12 mouse cellular contexts compared by ENCODE assay signal in the genomic region with DNA sequence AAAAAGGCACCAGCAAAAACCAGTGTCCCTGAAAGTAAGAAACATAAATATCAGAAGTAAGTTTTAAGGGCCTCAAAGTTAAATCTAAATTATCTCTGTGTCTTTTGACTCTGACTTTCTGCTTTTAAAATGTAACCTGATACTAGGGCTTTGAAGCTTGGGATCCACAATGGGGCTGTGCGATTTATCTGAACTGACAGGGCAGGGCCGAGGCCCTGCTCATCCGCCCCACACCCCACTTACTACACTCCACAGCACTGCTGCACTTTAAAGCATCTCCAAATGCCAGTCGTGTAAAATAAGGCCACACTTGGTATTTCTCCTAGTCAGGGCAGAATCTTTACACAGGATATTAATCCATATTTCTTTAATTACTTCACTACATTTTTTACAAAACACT.
DNase-seq lines count a peak whose midpoint lies in the region; ATAC-seq lines count a peak whose summit lies in the region.
"Had no signal": no experiment of that assay in that cellular context is flagged by ENCODE, and none has a peak within 500 bp of the region (broad histone marks: within the 10 kb centered on the region; RNA-seq: fewer than 3 reads in every experiment).

No protein-coding gene starts in this region.

- no peak overlapping the region for H3K9ac ChIP-seq in heart, embryonic 12.5 days
- no peak overlapping the region for H3K9ac ChIP-seq in midbrain, embryonic 11.5 days (ENCODE audit: low read length)
- no peak overlapping the region for H3K9ac ChIP-seq in midbrain, embryonic 15.5 days
- no peak overlapping the region for H3K9ac ChIP-seq in embryonic facial prominence, embryonic 12.5 days

- WGBS in heart, embryonic 12.5 days: 3% methylated on average over 4 of the region's 4 CpGs
- WGBS in midbrain, embryonic 11.5 days: 4% methylated on average over 4 of the region's 4 CpGs
- WGBS in midbrain, embryonic 15.5 days: 9% methylated on average over 4 of the region's 4 CpGs
- under 1% methylated on average over 4 of the region's 4 CpGs for WGBS in embryonic facial prominence, embryonic 12.5 days

- H3K9me3 ChIP-seq in heart, embryonic 12.5 days (replicated peaks): no peaks in the 10 kb centered on the region
- H3K9me3 ChIP-seq in midbrain, embryonic 11.5 days (ENCODE audit: control insufficient read depth, low read length): no peaks in the 10 kb centered on the region
- no peaks in the 10 kb centered on the region for H3K9me3 ChIP-seq in midbrain, embryonic 15.5 days
- no peaks in the 10 kb centered on the region for H3K9me3 ChIP-seq in embryonic facial prominence, embryonic 12.5 days

- H3K4me2 ChIP-seq in heart, embryonic 12.5 days: peak overlapping the region; percentile 68
- 0 out of 2 replicates have a peak overlapping the region, but pooled peaks have one; percentile 23 for H3K4me2 ChIP-seq in midbrain, embryonic 11.5 days
- H3K4me2 ChIP-seq in midbrain, embryonic 15.5 days: no peak overlapping the region
- H3K4me2 ChIP-seq in embryonic facial prominence, embryonic 12.5 days (replicated peaks): peak overlapping the region; percentile 38; the same call in 1 of the 2 replicates

- no peak overlapping the region for H3K27ac ChIP-seq in heart, embryonic 12.5 days (ENCODE audit: poor library complexity, severe bottlenecking)
- H3K27ac ChIP-seq in midbrain, embryonic 11.5 days (ENCODE audit: low read depth, low read length): no peak overlapping the region
- H3K27ac ChIP-seq in midbrain, embryonic 15.5 days: no peak overlapping the region
- H3K27ac ChIP-seq in embryonic facial prominence, embryonic 12.5 days: peak overlapping the region; percentile 96
- H3K27ac ChIP-seq: left cerebral cortex, adult 2 months had no signal

- peaks cover 30% of the 10 kb centered on the region for H3K4me1 ChIP-seq in heart, embryonic 12.5 days (replicated peaks)
- peaks cover 23% of the 10 kb centered on the region for H3K4me1 ChIP-seq in midbrain, embryonic 11.5 days (ENCODE audit: control insufficient read depth, insufficient read depth, low read length)
- peaks cover 12% of the 10 kb centered on the region for H3K4me1 ChIP-seq in midbrain, embryonic 15.5 days
- peaks cover 44% of the 10 kb centered on the region for H3K4me1 ChIP-seq in embryonic facial prominence, embryonic 12.5 days

- no peaks in the 10 kb centered on the region for H3K27me3 ChIP-seq in heart, embryonic 12.5 days (replicated peaks)
- H3K27me3 ChIP-seq in midbrain, embryonic 11.5 days (ENCODE audit: control insufficient read depth, insufficient read depth, low read length): no peaks in the 10 kb centered on the region
- H3K27me3 ChIP-seq in midbrain, embryonic 15.5 days (replicated peaks): no peaks in the 10 kb centered on the region
- H3K27me3 ChIP-seq in embryonic facial prominence, embryonic 12.5 days: no peaks in the 10 kb centered on the region

- 0 out of 2 replicates have a peak, but pooled peaks have one; percentile 59 for ATAC-seq in heart, embryonic 12.5 days (ENCODE audit: insufficient number of reproducible peaks, low FRiP score)
- peak; percentile 78 for ATAC-seq in midbrain, embryonic 11.5 days (ENCODE audit: low FRiP score)
- ATAC-seq in midbrain, embryonic 15.5 days (replicated peaks): no peak
- ATAC-seq in embryonic facial prominence, embryonic 12.5 days (ENCODE audit: insufficient number of reproducible peaks, insufficient read depth, low FRiP score, low TSS enrichment): no peak

- no peak for DNase-seq in heart, adult 18-20 months
- no peak for DNase-seq in midbrain, embryonic 11.5 days (ENCODE audit: low spot score, missing footprints)
- peak; percentile 71 for DNase-seq in retina, embryonic 14.5 days (ENCODE audit: low spot score)
- no peak for DNase-seq in testis, postnatal 14 days (ENCODE audit: low spot score)
- DNase-seq in urinary bladder, adult 2 months (ENCODE audit: low spot score): no peak
- DNase-seq: cerebellum, postnatal 36 days; kidney, adult 11 months; thymus, postnatal 25 days had no signal

- no peaks in the 10 kb centered on the region for H3K36me3 ChIP-seq in heart, embryonic 12.5 days
- no peaks in the 10 kb centered on the region for H3K36me3 ChIP-seq in midbrain, embryonic 11.5 days (ENCODE audit: control insufficient read depth, insufficient read depth, low read length)
- H3K36me3 ChIP-seq in midbrain, embryonic 15.5 days (replicated peaks): no peaks in the 10 kb centered on the region
- no peaks in the 10 kb centered on the region for H3K36me3 ChIP-seq in embryonic facial prominence, embryonic 12.5 days

- no peak overlapping the region for H3K4me3 ChIP-seq in heart, embryonic 12.5 days
- H3K4me3 ChIP-seq in midbrain, embryonic 11.5 days (ENCODE audit: low read depth, low read length): no peak overlapping the region
- H3K4me3 ChIP-seq in midbrain, embryonic 15.5 days: no peak overlapping the region
- no peak overlapping the region for H3K4me3 ChIP-seq in embryonic facial prominence, embryonic 12.5 days
- H3K4me3 ChIP-seq: left cerebral cortex, adult 2 months had no signal

Comparison
In these comparisons a context has a peak if more than half of its experiments do, and no peak if none do; other contexts are left out.
1. ATAC-seq: peak in heart, embryonic 12.5 days (single experiment) and midbrain, embryonic 11.5 days (single experiment); none in midbrain, embryonic 15.5 days (single experiment) and embryonic facial prominence, embryonic 12.5 days (single experiment).